Mouse (Mus musculus): ENCODE measurements at regions not wholly inside any gene's neighbourhood (a gene's known extent, or its start where the extent isn't known, plus 50 kb on each side); places are given as distances from the start of the nearest gene placed in this dataset.

DNA sequence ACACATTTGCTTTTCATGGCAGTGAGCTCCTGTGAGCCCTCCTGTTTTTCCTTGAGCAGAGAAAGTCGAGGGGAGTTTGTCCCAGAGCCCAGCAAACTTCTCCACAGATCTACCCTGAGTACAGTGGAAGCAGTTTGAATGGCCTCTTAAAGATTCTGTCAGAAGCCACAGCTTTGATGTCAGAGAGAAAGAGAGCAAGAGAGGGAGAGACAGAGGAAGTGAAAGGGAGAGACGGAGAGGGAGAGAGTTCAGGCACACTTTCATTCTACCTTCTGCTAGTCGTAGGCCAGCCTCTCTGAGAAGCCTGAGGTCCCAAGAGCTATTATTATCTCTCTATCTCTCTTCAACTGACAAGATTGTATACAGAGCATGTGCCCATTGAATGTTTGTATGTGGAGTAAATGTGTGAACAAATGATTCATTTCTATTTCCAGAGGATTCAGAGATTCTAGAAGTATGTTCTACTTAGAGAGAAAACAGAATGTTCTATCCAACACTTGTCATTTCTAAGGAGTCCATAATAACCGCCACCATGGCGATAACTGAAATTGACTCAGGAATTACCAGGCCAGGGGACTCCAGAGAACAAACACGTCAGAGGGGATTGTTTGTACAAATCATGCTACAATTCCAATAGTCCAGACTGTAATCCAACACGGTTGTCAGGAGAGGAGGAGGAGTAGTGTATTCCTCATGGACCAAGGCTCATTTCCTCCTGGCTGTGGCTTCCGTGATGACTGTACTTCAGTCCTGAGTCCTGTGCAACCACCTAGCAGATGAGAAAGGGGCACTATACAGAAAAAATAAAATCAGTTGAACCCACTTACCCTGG lies 183.6 kb upstream of the Sesn3 start:
- no peak for DNase-seq (ENCODE audit: low spot score in 2 of 2)

- DNase-seq (ENCODE audit: low spot score in 2 of 2) = no peak
These were observed 181.8 kb upstream of the Sesn3 start for GRCm38 (mm10) chr9:14092996-14093442.

DNA sequence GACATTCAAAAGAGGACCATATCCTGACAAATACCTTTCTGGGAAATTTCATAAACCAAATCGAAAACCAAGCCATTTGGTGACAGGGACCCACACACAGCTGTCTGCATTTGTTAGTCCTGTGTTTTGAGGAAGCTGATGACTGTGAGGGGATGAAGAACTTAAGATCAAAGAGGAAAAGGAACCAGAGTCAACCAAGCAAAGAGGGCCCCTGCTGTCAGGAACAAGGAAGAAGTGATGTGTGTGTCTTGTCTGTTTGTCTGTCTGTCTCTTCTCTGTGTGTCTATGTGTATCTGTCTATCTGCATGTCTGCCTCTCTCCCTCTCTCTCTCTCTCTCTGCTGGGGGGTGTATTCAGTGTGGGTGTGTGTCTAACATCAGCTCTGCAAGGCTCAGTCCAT lies 171.3 kb upstream of the Sesn3 start:
- DNase-seq (ENCODE audit: low spot score in 2 of 2) = no peak

GRCm38 (mm10) chr9:14104921-14105320 lies 169.9 kb upstream of the Sesn3 start:
- DNase-seq (ENCODE audit: low spot score in 2 of 2) = no peak

- DNase-seq (ENCODE audit: low spot score in 2 of 2) = no peak
These were observed 168.5 kb upstream of the Sesn3 start for GRCm38 (mm10) chr9:14106371-14106770.

DNA sequence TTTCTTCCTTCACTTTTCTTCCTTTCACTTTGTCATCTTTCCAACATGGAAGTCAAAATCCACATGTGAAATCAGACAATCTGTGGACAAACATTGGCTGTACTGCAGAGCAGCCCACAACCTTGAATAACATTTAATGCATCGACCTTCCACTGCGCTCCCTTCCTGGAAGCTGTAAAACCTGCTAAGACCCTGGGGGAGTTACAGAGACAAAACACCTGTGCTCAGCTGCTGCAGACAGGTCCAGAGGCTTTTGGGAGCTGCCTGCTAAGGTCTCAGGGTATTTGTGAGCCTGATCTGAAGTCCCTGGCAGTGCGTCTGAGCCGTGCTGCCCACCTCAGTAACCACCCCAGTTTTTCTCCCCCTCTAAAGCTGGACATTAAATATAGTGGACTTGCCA lies 166.1 kb upstream of the Sesn3 start:
- no peak for DNase-seq (ENCODE audit: low spot score in 2 of 2)

- no peak for DNase-seq (ENCODE audit: low spot score in 2 of 2)
These were observed 165.4 kb upstream of the Sesn3 start for GRCm38 (mm10) chr9:14109492-14109891.

DNA sequence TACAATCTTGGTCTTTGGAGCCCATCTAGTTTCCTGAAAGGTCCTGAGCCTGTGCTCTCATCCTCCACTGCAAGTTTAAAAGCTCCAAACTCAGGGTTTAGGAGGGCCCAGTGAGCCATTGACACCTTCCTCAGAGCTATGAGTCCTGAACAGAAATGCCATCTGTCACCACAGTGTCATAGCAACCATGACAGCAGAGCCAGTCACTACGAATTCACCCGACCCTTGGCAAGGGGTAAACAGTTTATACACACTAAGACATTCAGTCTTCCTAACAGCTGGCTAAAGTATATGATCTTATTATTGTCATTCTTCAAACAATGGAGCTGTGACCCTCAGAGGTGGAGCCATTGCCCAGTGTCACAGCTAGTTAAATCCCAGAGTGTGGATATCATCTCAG lies 163.2 kb upstream of the Sesn3 start:
- DNase-seq (ENCODE audit: low spot score in 2 of 2) = no peak

GRCm38 (mm10) chr9:14115521-14115920 lies 159.3 kb upstream of the Sesn3 start:
- DNase-seq (ENCODE audit: low spot score in 2 of 2) = no peak

- DNase-seq (ENCODE audit: low spot score in 2 of 2) = no peak
These were observed 158.6 kb upstream of the Sesn3 start for GRCm38 (mm10) chr9:14116097-14116840.

GRCm38 (mm10) chr9:14133372-14133771 lies 141.5 kb upstream of the Sesn3 start:
- DNase-seq (ENCODE audit: low spot score in 2 of 2) = no peak

DNA sequence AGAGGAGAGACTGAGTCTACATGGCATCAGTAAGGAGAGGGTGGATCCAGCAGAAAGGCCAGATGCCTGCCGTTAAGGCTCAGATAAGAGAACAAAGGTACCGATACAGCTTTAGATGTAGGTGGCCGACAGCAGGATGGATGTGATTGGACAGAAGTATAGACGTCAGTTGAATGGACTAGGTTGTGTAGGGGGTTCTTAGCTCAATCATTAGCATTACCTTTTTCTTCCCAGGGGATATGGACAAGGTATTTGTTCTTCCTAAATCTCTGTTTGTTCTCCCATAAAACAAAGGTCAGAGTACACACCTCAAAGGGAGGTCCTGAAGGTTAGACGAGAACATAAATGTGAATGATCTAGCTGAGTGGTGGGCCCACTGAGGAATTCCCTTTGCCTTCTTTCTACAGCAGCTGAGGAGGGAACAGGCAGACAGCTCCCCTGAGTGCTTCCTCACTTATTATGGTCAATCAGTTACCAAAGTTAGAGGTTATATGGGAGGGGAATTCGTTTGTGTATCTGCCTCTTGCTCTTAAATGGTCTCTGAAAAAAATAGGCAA lies 139.9 kb upstream of the Sesn3 start:
- DNase-seq (ENCODE audit: low spot score in 2 of 2) = no peak

DNA sequence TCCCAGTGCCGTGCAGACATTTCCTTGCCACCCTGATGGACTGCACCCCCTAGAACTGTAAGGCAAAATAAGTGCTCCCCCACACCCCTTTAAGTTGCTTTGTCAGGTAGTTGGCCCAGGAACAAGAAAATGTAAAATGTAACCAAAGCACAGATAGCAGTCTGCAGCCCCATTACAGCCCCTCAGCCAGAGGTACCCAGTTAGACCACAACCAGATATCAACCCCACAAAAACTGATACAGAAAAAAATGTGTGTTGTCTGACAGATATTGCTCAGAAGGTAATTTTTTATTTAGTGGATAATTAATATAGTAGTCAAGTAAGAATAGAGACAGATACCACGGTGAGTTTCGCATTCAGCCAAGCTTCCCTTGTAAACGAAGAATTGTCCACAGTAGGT lies 133.5 kb upstream of the Sesn3 start:
- no peak for DNase-seq (ENCODE audit: low spot score in 2 of 2)

DNA sequence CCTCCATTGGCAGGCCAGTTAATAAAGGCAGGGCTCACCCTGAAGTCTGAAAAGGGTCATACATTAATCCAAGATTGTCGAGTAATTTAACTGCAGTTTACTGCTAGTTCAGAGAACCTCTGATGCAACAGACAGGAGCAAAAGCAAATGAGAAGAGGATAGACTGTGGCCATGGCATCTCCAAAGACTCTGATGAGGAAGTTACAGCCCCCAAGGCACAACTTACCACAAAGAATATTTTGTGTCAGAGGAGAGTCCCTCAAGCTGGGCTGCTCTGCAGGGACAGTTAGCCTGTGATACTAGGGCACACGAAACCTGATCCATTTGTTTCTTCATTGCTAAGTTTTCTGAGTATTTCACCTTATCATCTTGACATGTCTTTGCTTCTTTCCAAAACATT lies 130.9 kb upstream of the Sesn3 start:
- DNase-seq (ENCODE audit: low spot score in 2 of 2) = no peak

GRCm38 (mm10) chr9:14147088-14147487 lies 127.8 kb upstream of the Sesn3 start:
- no peak for DNase-seq (ENCODE audit: low spot score in 2 of 2)

- no peak for DNase-seq (ENCODE audit: low spot score in 2 of 2)
These were observed 127.1 kb upstream of the Sesn3 start for GRCm38 (mm10) chr9:14147731-14148130.

DNA sequence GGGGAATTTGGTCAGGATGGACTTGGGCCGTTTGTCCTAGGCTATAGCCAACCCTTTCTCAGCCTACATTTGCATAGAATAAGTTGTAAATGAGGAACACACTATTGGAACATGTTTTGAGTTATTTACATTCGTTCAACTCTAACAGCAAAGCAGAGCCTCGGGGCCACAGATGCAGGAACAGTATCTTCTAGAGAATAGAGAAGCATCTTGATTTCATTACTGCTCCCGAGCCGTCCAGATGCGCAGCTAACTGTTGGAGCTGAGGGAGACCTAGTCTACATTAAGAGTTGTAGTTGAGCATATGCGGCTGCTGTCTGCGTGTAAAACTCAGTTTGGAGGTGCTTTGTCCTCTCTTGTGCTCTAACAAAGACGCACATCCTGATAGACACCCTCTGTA lies 124.6 kb upstream of the Sesn3 start:
- DNase-seq (ENCODE audit: low spot score in 2 of 2) = no peak

DNA sequence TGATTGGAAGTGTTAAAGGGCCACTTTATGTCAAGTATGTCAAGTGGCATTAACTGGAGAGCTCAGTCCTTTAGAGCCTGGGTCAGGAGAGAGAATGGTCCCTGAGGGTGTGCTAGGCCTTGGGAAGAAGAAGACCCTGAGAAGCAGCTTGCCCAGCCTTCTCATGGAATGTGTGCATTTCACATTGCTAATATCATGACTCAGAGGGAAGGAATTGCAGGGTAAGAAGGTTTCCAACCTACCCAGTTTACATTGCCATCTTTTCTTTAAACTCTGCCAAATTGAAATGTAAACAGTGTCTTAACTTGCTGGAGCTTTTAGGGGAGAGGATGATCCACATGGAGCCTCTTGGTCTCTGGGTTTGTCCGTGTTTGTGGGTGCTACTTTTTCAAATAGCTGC lies 117.9 kb upstream of the Sesn3 start:
- no peak for DNase-seq (ENCODE audit: low spot score in 2 of 2)

DNA sequence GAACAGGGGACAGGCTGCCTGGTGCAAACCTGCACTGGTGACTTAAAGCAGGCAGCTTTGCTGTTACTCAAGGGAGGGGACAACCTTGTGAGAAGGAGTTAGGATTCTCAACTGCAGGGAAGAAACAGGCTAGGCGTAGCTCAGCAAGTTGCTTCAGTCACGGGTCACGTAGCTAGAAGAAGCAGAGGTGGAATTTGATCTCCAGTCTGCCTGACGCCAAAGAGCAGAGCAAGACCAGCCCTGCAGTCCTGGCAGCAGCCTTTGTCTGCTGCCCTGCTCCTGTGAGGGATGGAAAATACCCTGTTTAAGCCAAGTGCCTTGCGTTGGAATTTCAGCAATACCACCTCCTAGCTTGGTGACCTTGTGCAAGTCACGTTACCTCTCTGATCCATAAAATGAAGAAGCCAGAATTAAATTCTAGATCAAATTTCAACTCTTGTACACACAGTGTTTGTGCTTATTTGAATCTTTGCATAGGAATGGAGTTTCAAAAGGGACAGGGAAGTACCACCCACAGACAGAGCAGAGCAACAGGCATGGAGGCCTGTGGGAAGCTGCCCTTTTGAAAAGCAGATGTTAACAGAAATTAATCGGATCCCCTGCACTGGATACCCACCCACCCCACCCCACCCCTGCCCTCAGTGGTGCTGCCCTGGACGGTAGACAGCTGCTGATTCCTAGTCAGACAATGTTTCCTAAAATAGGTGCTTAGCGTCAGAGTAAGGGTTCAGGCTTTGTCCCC lies 116.6 kb upstream of the Sesn3 start:
- no peak for DNase-seq (ENCODE audit: low spot score in 2 of 2)

DNA sequence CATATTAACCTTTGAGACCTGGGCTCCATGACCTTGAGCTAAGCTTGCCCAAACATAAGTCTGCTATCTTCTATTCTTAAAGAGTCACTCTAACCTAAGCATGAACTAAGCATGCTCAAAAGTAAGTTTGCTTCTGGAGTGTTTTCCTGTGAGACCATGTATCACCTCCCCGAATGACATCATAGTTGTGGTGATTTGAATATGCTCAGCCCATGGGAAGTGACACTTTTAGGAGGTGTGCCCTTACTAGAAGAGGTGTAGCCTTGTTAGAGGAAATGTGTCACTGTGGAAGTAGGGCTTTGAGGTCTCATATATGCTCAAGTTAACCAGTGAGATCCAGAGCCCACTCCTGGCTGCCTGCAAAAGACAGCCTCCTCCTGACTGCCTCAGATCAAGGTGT lies 114.7 kb upstream of the Sesn3 start:
- no peak for DNase-seq (ENCODE audit: low spot score in 2 of 2)

DNA sequence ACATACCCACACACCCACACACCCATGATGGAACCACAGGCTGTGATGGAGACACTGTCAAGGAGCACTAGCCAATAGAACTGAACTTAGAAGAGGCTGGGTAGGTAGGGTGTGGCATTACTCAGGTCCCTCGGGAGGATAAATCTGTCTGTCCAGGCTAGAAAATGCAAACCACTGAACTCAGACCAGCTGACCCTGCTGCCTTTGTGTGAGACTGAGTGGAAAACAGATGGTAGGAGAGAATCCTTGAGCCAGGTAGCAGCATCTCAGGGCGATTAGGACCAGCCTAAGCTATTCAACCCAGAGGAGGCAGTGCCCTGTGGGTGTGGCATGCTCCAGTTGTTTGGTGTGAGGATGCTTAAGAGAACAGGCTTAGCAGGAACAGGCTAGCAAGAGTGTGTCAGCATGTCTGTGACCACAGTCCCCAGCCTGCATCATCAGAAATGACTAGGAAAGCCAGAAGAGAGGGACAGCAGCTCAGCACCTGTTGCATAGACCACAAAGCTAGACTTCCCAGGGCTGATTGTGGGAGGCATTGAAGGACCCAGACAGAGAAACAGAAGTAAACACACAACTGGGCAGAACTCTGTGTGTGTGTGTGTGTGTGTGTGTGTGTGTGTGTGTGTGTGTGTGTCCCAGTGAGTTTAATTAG lies 103.2 kb upstream of the Sesn3 start:
- DNase-seq (ENCODE audit: low spot score in 2 of 2) = no peak
